Mouse (Mus musculus): ENCODE measurements around the gene Prkce. TPM values are rescaled to one million over a fixed set of nuclear protein-coding genes. Genes with fewer than 3 reads are reported as not detected.

Prkce gene
- total RNA-seq, 2 experiments from 2014 or later = 6.9 to 7.4 TPM

DNA sequence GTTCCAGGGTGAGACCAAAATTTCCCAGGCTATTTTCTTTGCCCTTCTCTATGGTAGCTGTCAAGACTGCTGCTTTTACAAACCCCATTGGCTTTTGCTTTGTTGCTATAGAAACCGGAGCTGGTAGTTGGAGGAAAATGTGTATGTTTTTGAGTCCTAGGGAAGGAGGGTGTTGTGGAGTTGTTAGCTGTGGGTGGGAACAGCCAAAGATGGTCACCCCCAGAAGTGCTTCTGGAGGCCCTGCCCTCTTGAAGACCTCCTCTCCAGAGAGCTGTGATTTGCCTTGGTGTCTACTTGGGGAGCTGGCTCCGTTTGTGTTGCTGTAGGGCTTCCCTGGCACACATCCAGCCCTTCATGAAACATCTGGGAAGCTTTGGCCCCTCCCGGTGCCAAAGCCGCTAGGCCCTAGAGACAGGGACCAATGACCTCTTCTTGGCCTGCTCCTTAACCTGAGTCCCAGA is 203.5 kb downstream of the Prkce start:
- peak; percentile 68 for DNase-seq

DNA sequence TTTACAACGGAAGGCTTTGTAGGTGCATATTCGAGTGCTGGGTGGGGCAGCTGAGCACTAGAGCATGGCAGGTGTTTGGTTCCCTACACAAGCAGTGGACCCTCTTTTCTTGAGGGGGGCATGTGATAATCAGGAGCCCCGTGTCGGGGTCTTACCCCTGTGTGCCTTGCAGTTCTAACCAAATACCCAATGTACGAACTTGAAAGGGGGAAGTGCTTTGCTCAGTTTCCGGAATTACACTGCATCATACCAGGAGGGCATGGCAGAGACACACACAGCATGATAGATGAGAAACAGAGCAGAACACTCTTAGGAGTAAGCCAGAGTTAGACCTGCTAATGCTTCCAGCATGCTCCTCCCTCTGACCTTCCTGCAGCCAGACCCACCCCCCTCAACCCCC is 208.8 kb downstream of the Prkce start:
- no peak for DNase-seq

DNA sequence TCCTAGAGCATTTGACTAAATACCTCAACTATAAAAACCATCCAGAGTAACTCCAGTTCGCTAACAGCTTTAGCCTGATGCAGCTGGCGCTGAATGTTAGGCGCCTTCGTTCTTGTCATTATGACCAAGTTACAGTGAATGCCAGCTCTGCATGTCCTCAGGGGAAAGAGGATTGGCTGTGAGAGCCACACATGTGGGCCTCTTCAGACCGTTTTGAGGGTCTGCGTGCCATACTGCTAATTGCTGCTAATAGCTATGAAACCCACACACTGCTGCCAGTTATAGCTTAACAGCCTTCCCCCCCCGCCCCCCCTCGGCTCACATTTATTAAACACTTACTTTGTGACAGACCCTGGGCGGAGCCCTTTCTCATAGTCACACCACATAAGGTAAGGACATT is 210.3 kb downstream of the Prkce start:
- DNase-seq = no peak

DNA sequence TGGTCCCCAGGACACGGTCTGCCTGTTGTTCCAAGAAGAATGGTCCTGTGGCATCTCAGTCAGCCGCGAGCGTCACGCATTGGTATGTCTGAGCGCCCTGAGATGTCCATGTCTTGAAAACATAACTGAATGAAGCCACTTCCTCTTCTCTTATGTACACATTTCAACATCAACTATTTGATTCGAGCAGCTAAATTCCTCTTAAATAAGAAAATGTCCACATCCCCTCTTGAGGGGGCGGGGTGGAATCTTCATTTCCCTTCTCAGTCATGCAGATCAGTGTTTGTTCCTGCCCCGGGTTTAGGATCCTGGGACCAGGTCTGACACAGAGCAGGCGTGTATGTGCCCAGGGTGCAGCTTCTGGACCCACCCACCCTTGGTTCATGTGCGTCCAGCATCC is 211.0 kb downstream of the Prkce start:
- DNase-seq = no peak

DNA sequence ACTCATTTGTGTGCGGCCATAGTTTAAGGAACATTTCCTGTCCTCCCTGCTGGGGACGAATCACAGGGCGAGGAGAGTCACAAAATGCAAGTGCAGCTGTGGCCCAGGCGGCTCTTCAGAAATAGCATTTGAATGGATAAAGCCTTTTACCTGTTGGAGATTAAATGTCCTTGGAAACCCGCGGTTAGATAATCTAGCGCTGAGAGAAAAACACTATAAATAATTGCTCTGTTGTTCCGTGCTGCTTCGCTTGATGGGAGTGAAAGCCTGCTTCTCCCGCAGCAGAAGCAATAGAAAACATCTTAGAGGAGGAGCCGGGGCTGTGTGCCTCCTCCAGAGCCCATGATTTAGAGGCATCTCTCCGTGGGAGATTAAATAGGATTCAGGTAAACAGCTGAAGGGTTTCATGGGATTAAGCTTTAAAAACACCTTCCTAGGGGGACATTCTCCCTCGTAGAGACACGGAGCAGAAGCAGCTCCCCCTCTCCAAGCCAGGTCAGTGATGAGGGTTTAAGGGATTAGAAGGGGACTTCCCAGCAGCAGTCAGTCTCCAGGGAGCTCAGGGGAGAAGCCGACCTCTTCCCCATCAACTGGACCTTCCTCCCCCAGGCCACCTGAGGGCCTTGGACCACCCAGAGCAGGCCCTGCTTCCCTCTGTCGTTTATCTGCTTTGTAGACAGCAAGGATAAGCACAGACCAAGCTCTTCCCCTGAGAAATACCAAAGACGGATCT is 212.0 kb downstream of the Prkce start:
- no peak for DNase-seq

DNA sequence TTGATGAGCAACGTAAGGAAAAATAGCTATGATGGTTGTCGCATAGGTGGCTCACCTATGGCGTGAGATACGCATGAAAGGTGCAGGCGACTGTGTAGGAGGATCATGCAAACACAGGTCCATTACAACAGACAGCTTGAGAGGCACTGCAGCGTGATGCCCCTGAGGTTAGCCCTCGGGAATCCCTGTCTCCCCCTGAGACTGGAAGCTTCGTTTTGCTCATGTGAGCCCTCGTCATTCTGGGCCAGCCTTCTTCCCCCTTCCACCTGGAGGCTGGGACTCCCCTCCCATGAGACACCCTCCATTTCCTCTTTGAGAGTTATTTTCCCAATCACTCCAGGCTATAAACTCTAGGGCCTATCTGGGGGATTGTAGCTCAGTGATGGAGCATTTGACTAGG is 213.9 kb downstream of the Prkce start:
- no peak for DNase-seq

DNA sequence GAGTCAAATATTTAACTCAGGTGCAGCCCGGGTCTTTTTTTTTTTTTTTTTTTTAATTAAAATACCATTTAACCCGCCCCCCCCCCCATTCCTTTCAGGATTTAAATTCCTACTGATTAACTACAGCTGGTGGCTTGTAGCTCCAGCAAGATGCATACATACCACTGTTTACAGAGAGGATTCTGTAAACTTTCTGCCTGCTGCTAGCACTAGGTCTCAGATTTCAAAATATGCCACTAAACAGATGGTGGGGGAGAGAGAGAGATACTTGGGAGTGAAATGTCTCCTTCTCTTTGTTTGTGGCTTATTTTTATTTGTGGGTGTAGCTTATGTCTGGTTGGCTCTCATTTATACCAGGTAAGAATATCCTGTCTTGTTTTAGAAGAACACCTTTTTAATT is 215.3 kb downstream of the Prkce start:
- DNase-seq = no peak

DNA sequence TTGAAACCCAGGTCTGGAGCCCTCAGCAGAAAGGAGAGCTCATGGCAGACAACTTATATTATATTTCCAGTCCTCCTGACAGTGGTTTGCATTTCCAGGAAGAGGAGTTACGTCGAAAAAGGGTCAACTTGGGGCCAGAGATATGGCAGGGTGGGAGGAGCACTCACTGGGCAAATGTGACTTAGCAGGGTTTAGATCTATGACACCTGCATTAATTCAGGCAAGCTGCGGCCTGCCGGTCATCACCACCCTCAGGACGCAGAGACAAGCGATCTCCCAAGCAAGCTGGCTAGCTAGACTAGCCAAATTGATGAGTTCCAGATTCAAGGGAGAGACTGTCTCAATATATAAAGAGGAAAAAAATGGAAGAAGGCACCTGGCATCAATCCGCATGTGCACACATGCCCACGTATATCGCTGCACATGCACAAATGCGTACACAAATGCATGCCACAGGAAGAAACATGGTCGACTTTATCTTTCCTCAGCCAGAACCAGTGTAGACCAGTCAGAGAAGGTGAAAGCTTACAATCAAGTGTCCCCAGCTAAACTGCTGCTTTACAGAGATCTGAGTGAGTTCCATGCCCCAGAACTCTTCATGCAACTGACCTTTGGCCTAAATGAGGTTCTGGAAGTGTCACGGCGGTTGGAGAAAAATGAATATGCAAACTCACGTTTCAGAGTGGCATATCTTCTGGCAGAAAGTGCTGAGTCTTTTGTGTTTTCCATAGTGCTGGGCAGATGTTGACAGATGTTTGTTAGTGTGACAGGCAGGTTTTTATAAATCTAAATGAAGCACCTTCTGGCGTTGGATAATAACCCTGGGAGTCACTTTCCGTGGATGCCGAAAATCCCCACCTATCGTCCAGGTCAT is 216.4 kb downstream of the Prkce start:
- DNase-seq = no peak

DNA sequence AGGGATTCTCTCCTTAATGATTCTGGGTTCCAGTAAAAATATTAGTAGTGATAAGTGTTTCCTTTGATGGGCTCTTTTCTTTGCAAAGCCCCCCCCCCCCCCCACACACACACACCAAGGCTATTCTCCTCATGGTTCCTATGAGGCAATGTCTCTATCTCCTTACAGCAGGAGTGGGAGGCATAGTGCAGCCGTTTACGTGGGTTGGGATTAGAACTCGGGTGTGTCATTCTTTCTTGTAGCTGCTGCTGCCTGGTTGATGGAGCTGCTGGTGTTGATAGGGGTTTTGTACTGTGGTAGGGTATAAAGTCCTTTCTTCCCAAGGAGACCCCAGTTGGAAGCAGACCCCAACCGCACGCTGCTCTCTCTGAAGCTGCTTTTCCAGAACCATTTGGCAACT is 224.9 kb downstream of the Prkce start:
- no peak for DNase-seq

DNA sequence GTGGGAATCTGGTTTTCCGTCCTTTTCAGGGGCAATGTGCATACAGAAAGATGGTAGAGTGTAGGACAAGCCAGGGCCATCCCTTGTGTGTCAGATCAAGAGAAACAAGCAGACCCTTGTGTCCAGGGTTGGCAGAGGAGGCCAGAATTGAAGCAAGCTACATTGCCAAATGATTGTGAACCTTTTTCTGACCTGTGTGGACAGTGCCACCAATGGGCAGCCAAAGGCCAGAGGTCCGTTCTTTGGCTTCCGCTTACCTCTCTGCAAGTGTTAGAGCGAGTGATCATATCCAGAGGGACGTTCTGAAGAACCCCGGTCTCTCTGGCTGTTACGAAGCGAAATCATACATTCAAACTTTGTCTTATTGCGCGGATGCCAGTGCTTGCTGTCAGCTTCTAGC is 225.6 kb downstream of the Prkce start:
- DNase-seq = no peak

DNA sequence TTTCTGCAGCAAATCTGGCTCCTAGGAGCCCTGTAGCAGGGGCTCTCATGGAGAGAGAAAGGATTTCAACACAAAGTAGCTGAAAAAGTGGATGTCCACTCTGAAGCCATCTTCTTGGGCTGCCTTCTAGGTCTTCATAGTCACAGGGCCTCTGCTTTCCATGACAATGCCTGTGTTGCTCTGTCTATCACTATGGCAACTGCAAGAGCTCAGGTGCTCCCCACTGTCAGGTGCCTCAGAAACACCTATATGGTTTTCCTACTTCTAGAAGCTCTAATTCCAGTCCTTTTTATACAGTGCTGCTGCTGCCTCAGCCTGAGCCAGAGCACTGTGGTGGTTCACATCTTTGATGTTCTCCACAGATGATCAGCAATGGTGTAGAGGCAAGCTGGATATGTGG is 229.5 kb downstream of the Prkce start:
- DNase-seq = no peak

DNA sequence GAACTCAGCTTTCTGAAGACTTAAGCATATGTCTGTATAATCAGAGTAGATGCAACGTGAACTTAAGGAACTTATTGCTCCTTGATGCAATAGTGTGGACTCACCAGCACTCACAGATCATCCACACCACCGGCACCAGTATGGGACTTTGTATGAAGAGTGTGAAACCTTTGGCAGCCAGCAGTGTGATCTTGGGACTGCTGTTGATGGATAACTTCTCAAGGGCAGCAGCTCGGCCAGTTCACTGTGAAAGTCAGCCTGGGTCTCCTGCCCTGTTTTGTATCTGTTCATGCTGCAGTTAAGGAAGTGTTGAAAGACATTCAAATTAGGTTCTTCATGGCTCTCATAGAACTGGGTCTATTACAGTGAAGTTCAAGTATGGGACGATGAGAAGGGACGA is 230.1 kb downstream of the Prkce start:
- no peak for DNase-seq

DNA sequence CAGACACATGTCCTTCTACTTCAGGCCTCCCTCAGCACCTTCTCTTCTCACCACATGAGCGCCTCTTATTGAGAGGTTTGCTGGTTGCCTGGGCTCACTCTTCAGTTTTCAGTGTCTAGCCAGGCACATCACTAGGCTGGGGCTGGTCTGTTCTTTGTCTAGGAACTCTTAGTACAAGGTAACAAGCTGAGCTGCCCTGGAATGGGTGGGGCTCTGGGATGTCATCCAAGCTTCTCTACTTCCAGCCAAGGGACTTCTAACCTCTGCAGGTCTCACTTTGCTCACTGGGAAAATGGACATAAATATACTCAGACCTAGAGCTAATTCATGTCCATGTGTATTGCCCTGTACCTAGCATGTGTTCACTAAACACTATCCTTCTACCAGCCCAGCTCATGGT is 230.6 kb downstream of the Prkce start:
- DNase-seq = no peak

DNA sequence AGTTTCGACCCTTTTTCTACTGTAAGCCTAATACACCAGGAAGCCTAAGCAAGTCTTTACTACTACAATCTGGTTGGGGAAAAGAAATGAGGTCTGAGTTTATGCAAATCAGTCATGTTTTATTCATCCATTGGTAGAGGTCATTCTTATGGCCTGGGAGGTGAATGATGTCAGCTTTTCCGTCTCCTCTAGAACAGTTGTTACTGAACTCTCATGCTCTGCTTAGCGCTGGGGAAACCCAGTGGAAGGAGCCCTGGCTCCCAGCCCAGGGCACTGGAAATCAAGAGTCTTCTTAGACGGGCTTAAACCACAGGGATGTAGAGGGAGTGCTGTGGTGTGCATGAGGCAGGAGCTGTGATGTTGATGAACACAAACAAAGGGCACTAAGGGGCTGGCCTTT is 232.4 kb downstream of the Prkce start:
- no peak for DNase-seq

DNA sequence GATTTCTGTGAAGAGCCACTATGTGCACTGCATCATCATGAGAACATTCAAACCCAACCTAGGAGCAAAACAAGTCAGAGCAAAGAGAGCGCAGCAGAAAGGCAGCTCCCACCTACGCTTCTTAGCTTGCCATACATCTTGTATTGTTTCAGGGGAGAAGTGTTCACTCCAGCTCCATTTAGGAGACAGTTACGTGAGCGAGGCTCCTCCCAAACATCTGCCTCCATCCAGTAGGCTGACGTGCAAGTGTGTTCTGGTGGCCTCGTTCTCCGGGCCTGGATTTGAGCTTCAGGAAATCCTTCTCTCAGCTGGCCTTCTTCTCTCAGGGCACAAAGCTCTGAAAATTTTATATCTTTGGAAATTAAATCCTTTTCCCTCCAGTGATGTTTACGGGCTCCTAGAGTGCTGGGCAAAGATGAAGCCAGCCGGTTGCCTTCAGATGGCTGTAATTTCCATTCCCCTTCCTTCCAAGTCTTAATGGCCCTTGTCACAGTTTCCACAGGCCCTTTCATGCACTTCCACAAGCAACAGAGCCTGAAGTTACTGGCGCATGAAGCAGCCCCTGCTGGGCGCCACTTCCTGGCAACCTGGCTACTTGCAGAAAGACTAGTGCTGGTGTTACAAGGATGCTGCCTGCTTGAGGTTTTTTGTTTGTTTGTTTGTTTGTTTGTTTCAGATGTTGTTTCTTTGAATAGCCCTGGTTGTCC is 237.4 kb downstream of the Prkce start:
- peak; percentile 15 for DNase-seq

DNA sequence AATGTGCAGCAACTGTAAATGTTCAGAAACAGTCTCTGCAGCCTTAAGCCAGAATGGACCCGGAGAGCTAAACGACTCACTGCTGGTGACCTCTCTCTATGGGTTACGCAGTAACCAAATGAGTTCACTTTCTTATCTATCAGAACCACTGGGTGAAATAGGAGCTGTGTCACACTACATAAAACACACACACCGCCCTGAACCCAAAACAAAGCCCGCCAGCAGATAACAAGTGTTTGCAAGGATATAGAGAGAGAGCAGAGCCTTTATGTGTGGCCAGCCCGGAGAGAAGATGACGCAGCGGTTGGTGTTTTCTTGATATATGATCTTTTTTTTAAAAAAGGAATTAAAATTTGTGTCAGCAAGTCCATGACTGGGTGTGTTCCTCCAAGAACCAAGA is 238.1 kb downstream of the Prkce start:
- DNase-seq = no peak

DNA sequence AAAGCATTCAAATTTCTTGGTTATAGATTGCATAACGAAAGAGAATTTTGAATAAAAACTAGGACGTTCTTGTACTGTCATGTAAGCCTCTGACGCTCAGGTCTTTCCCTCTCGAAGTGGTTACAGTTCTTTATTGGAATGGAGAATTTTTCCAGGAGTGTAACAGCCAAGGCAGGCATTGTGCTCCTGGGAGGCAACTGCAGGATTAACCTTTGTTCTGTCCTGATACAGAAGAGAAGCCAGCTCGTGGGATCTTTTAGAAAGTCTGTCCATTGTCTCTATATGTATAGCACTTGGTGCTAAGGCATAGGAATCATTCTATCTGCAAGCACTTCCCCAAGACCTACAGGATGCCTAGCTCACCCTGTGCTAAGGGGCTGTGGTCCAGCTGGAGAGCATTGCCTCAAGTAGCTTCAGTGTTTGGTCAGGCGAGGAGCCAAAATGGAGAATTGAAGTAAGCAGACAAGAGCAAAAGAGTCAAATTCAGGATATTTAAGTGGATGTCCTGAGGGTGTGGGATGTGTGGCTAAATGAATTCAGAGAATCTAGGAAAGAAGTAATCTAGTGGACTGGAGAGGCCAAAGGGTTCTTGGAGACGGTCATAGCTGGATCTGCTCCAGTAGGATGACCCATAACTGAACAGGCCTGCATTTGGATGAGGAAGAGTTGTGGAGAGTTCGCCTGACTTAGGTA is 240.5 kb downstream of the Prkce start:
- DNase-seq = no peak

DNA sequence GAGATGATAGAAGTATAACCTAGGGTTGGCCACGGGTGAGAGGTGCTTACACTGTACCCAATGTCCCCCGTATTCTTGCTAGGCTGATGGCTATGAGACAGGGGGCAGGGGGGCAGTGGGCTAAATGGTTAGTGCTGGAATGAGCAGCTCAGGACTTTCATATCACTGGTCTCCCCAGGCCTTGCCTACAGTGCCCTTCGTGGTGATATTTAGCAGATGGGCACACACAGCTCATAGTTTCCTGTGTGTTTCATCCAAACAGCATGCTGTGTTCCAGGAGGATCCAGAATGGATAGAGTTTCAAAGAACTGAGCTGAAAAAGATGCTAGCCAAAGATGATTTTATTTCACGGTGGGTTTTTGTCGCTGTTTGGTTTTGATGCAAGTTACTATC is 241.0 kb downstream of the Prkce start:
- no peak for DNase-seq

DNA sequence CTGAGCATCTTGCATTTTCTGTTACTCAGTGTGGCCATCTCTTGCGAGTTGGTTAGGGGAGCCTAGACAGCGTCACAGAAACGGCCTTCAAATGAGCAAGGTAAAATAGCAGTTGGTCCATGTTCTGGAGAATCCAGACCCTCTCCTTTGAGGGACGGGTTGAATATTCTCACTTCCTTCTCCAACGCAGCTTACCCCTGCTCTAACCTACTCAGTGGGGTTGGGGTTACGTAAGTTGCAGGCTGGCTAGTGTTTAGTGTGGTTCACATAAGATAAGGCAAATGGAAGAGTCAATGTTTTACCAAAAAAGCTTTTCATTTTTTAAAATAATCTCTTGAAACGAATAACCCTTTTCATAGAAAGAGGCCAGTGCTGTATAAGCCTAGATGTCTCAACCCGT is 241.9 kb downstream of the Prkce start:
- DNase-seq = no peak

DNA sequence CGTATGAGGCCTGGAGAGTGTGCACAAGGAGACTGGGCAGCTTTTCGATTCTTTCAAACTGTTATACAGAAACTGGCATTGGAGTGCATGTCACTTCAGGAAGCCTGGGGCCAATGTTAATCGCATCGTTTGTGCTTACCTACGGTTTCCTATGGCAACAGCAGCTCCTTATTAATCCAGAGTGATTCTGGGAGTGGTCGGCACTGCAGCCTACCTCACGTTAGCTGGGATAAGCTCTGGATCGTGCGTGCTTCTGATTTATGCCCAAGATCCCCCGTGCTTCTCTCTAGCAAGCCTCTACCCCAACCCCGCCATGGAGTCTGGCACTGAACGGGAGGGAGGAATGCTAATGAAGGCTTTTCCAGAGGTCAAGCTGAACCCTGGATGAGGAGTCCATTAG is 242.9 kb downstream of the Prkce start:
- no peak for DNase-seq

DNA sequence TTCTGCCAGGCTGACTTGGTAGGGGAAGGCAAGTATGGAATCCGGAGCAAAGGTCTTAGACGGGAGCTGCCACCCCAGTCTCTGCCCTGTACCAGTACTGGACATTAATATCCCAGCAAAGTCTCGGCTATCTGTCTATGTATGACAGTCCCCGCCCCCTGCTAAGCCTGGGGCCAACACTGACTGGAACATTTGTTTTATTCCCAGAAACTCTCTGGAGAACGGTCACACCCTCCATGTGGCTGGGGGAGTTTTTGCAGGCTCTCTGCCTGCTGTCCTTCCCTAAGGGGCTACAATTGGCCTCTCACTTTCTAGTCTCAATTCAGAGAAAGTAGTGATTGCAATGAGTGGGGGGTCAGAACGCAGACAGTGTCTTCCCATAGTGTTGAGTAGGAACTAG is 244.6 kb downstream of the Prkce start:
- DNase-seq = peak; percentile 49

DNA sequence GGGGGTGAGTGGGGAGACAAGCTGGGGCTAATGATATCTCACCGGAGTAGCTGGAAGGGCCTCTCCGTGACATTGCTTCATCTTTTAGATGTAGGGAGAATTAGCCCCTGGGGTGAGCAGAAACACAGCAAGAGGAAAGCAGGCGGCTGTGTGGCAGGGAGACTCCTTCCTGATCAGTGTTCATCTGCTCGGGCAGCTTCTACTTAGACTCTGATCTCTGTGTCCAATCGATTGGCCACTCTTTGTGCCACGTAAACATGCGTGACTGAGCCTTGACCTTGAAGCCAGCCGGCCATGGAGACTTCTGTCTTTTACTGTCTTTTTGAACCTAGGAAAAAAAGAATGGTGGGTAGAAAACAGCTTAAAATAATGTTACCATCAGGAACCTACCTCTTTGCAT is 247.0 kb downstream of the Prkce start:
- DNase-seq = no peak
